Mouse (Mus musculus) monocyte, adult 2 months (primary cell): Measurements from ENCODE around the gene Slc43a1.

Source experiments
- DNase-seq, 2 experiments: peaks; one replicate each; pipeline ENCODE4 v3.0.0; 2022; ENCODE audit warnings: low spot score in 2 of 2, low read depth in 1 of 2

The Slc43a1 gene

DNA sequence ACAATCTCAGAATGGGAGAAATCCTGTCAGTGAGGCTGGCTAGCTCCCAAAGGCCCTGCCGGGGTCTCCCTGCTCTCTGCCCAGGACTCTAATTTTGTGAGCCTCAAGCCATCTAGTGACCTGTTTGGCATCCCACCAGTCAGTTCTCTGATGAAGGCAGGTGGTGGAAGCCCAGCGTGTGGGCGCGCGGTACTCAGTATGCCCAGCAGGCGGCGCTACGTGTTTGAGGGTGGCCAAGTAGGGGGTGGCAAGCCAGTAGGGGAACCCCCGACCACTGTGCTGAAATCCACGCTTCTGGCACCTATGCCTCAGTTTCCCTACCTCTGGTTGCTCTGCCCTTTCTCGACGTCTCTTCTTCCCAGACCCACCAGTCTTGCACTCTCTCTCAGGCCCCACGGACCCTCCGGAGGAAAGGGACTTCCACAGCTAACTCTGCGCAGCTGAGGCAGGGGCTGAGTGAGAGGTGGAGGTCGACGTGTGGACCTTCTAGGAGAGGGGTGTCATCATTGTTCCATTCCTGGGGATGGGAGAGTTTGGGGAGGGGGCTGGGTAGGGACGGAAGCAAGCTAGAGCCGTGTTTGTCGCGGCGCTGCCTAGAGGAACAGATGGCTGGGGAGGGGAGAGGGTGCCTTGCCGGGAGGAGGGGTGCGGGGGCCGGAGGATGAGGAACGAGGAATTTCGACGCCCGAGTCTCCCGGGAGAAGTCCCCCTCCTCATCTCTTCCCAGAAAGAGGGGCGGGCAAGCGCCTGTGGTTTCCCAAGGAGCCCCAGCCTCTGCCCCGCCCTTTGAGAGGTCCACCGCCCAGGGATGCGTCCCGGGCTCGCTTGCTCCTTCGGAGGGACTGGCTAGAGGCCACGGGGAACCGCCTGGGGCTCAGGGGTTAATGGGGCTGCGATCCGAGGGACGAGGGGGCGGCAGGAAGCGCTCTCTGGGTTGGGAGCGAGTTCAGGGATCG is 27.2 kb downstream of the Slc43a1 start:
- no peak for DNase-seq

GRCm38 (mm10) chr2:84868521-84868943 is 29.9 kb downstream of the Slc43a1 start:
- peak; percentile 44 to 60 for DNase-seq

DNA sequence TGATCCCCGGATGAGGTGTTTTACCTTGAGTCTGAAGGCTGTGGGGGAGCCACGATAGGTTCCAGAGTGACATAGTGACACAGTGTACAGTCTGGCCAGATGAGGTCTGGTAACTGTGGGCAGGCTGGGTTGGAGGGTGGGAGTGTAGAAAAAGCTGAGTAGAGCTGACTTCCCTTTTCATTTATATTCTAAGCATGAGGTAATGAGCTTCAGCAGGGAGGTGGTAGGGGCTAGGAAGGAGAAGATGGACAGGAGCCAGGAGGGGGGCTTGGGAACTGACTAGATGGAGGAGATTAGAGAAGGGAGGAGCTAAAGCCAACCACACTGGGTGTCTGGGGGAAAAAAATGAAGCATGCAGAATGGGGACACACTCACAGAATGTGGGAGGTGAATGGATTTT is 30.3 kb downstream of the Slc43a1 start:
- DNase-seq = no peak

- no peak for DNase-seq
Measured at GRCm38 (mm10) chr2:84870623-84871160, 32.0 kb downstream of the Slc43a1 start.

DNA sequence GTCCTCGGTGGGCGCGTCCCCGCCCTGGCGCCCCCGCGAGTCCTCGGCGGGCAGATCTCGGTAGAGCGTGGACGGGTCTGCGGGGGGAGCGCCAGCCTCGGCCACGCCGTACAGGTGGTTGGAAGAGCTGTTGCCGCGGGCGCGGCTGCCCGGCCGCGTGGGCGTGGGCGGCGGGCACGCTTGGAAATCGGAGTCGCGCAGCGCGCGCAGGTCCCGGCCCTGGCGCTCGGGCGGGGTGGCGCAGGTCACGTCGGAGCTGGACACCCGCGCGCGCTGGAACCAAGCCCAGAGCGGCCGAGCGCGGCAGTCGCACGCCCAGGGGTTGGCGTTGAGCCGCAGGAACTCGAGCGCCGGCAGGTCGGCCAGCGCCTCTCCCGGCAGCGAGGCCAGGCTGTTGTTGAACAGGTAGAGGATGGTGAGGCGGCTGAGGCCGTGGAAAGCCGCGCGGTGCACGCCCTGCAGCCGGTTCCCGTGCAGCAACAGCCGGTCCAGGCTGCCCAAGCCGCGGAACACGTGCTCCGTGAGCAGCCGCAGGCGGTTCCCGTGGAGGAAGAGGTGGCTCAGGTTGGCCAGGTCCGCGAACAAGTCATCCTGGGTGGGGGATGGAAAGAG is 33.6 kb downstream of the Slc43a1 start:
- no peak for DNase-seq

DNA sequence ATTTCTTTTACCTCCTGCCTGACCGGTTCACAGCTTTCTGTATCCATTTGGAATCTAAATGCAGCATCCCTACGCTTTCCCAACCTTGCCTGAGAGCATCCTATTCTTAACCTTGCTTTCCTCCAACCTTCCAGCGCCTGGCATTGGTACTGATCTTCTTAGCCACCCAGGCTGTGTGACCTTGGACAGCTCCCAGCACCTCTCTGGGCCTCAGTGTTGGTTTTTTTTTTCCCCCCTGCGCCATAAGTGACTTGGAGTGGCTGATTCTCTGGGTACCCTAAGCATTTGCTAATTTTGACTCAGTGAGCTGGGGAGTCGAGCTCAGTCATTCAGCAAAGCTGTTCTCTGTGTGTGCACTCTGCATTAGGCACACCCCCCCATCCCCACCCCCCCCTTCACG is 37.2 kb downstream of the Slc43a1 start:
- no peak for DNase-seq

GRCm38 (mm10) chr2:84880590-84880989 is 41.9 kb downstream of the Slc43a1 start:
- DNase-seq = no peak

DNA sequence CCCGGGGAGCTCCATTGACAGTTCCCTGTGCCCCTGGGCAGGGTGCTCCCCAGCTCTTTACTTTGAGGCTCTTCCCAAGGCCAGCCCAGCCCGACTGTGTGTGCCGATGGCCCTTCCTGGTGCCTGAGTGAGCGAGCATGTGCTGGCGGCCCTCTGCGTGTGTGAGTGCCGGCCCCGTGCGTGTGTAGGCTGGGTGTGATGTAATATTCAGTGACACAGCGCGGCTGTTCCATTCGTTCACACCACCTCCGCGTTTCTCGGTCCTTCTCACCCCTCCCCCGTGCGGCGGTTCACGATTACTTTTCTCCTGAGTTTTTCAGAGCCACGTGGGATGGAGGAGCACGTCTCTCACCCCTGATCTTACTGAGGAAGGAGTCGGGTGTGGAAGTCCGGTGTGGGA is 44.0 kb downstream of the Slc43a1 start:
- DNase-seq = no peak

- no peak for DNase-seq
Measured at GRCm38 (mm10) chr2:84883084-84883483, 44.4 kb downstream of the Slc43a1 start.

GRCm38 (mm10) chr2:84883530-84883929 is 44.9 kb downstream of the Slc43a1 start:
- no peak for DNase-seq

DNA sequence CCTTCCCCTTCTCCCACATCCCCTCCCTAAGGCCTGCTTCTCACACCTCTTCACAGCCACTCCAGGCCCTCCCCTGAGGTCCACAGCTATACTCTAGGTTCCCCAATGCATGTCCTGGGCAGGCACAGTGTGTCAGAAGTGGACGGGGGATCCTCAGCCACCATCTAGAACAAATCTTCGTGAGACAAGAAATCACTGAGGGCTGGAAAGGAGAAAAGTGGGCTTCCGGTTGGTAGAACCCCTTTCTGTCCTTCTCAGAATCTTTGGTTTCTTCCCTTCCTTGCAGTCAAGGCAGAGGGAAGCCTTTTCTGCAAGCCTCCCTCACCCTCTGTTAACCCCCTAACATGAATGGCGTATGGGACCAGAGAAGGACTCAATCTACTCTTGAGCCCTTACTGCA is 45.3 kb downstream of the Slc43a1 start:
- DNase-seq = no peak

GRCm38 (mm10) chr2:84884611-84885010 is 46.0 kb downstream of the Slc43a1 start:
- DNase-seq = no peak

DNA sequence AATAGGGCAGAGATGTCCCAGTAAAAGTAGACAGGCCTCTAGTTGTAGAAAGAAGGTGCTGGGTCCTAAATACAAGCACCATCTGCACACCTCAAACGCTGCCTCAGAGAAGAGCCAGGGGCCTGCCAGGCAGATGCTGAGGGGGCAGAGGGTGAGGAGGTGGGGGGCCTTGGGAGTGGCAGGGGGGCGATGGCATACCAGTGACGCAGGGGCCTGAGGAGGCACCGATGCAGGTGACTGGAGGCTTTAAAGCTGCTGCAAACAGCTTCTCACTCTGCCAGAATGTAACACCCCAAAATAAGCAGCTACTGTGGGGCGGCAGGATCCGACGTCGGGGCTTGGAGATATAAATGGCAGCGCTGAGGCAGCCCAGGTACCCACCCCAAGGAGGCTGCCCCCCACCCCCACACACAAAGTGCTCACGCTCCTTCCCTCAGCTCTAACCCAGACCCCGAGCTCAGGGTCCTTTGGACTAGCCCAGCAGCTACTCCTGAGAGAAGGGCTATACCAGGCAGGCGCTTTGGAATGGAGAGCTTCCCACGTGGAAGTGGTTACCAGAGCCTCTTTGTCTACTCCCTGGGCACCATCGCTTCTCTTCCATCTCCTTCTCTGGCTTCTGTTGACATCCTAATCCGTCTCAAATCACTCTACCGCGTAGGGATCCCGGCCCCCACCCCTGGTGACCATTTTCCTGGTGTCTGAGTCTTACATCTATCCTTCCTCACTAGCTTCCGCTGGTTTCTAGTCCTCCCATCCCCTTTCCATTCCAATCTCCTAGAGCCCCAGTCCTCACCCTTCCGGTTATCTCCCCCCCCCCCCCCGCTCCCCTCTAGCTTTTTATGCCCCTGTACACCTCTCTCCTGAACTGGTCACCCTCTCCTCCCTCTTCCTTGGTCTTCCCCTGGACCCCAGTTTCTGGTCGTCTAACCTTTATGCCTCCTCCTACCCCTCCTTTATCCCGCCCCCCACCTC is 46.7 kb downstream of the Slc43a1 start:
- DNase-seq = no peak

GRCm38 (mm10) chr2:84886234-84886731 is 47.6 kb downstream of the Slc43a1 start, which contains the start of gene Rtn4rl2:
Rtn4rl2 (minus strand) TSS chr2:84886710.
- no peak for DNase-seq

- no peak for DNase-seq
Measured at GRCm38 (mm10) chr2:84886821-84887281, 48.2 kb downstream of the Slc43a1 start.

GRCm38 (mm10) chr2:84887411-84888271 is 49.0 kb downstream of the Slc43a1 start:
- no peak for DNase-seq

GRCm38 (mm10) chr2:84888657-84889315 is 50.1 kb downstream of the Slc43a1 start:
- no peak for DNase-seq

DNA sequence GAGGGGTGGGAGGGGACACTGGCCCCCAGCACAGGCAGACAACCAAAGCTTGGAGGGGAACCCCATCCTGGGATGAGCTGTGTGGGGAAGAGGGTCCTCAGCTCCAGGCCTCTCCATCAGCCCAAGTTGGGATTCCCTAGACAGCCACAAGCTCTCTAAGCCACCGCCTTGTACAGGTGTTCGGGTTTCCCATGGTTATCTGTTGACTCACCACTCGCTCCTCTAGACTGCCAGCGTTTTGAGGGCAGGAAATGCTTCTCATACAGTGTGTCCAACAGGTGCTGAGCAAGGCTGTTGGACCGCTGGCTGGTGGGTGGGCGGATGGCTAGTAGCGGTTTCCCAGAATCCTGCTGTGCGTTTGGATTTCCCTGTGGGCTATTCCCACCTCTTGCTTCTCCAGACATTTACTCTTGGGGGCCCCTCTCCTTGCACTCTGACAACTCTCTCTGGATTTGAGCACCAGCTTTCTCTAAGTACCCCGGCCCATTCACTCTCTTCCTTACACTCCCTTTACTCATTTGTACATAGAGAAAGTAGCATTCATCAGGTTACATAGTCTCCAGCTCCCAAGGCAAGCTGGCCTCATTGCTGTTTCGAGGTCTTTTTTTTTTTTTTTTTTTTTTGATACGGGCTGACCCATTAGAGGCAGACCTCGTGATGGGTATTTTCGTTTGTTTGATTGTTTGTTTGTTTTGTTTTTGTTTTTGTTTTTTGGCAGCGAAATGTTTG is 50.8 kb downstream of the Slc43a1 start:
- no peak for DNase-seq

GRCm38 (mm10) chr2:84890045-84890340 is 51.3 kb downstream of the Slc43a1 start:
- DNase-seq = peak in 1 of 2 experiments; percentile 55
